22 mouse cellular contexts compared by ENCODE assay signal in genomic region chr11:72332951-72333667, GRCm38 (mm10). TPM values are rescaled to one million over a fixed set of nuclear protein-coding genes. Genes with fewer than 3 reads are reported as not detected.
DNase-seq lines count a peak whose midpoint lies in the region; ATAC-seq and TF ChIP-seq lines count a peak whose summit lies in the region.
"Had no signal": no experiment of that assay in that cellular context is flagged by ENCODE, and none has a peak within 500 bp of the region (broad histone marks: within the 10 kb centered on the region; RNA-seq: fewer than 3 reads in every experiment).

No protein-coding gene starts in this region.

- H3K4me1 ChIP-seq in forebrain, postnatal 0 days (ENCODE audit: insufficient read depth), result no peaks in the 10 kb centered on the region
- 0 out of 2 replicates have a peak, but pooled peaks cover 1% of the 10 kb centered on the region for H3K4me1 ChIP-seq in forebrain, embryonic 14.5 days (ENCODE audit: control insufficient read depth, insufficient read depth, low read length)

- H3K79me2 ChIP-seq in C2C12 (ENCODE audit: control insufficient read depth, insufficient read depth), result no peaks in the 10 kb centered on the region
- H3K79me2 ChIP-seq in myocyte (ENCODE audit: control insufficient read depth, insufficient read depth), result no peaks in the 10 kb centered on the region

- H3K27ac ChIP-seq in forebrain, postnatal 0 days (ENCODE audit: low read depth, low read length), result no peak overlapping the region
- no peak overlapping the region for H3K27ac ChIP-seq in forebrain, embryonic 14.5 days (ENCODE audit: low read depth, low read length)
- H3K27ac ChIP-seq in left cerebral cortex, adult 2 months, result no peak overlapping the region
- H3K27ac ChIP-seq: forebrain, embryonic 15.5 days; lung, embryonic 15.5 days had no signal

- H3K4me3 ChIP-seq in forebrain, postnatal 0 days (ENCODE audit: low read depth, low read length), result no peak overlapping the region
- H3K4me3 ChIP-seq in forebrain, embryonic 14.5 days (ENCODE audit: low read depth, low read length), result no peak overlapping the region
- no peak overlapping the region for H3K4me3 ChIP-seq in left cerebral cortex, adult 2 months
- no peak overlapping the region for H3K4me3 ChIP-seq in C2C12 (ENCODE audit: insufficient read depth, poor library complexity, severe bottlenecking)
- H3K4me3 ChIP-seq in myocyte, result no peak overlapping the region
- H3K4me3 ChIP-seq: forebrain, embryonic 15.5 days; lung, embryonic 15.5 days had no signal

- intact Hi-C loops in left cerebral cortex, adult 2 months (cut with DNase I), result no loop called here
- intact Hi-C loops in left cerebral cortex, postnatal 10 days (cut with DNase I), result no loop called here

- ATAC-seq in forebrain, postnatal 0 days, result no peak
- no peak for ATAC-seq in forebrain, embryonic 14.5 days
- ATAC-seq: forebrain, embryonic 15.5 days; hindbrain, embryonic 16.5 days had no signal

- 81% methylated on average over 9 of the region's 9 CpGs for WGBS in forebrain, postnatal 0 days
- 88% methylated on average over 9 of the region's 9 CpGs for WGBS in forebrain, embryonic 14.5 days

- TF ChIP-seq POLR2A in myocyte (IDR thresholded peaks at IDR 0.05; ENCODE audit: insufficient read length, low read depth), result no peak

- TF ChIP-seq CTCF in forebrain, postnatal 0 days (IDR thresholded peaks at IDR 0.05; ENCODE audit: low read depth), result no peak
- TF ChIP-seq CTCF in left cerebral cortex, adult 2 months (IDR thresholded peaks at IDR 0.05), result no peak
- no peak for TF ChIP-seq CTCF in C2C12 (IDR thresholded peaks at IDR 0.05; ENCODE audit: control insufficient read depth, insufficient read depth, insufficient read length)

- H3K4me2 ChIP-seq in forebrain, postnatal 0 days (ENCODE audit: low read depth), result no peak overlapping the region
- no peak overlapping the region for H3K4me2 ChIP-seq in forebrain, embryonic 14.5 days (ENCODE audit: low read length)
- H3K4me2 ChIP-seq in myocyte (ENCODE audit: low read depth), result peak overlapping the region; percentile 63
- H3K4me2 ChIP-seq: forebrain, embryonic 15.5 days; lung, embryonic 15.5 days had no signal

- H3K9ac ChIP-seq in forebrain, postnatal 0 days, result no peak overlapping the region
- no peak overlapping the region for H3K9ac ChIP-seq in forebrain, embryonic 14.5 days (ENCODE audit: low read length)
- H3K9ac ChIP-seq: forebrain, embryonic 15.5 days; lung, embryonic 15.5 days had no signal

- DNase-seq in forebrain, postnatal 0 days, result peak; percentile 21
- no peak for DNase-seq in forebrain, embryonic 14.5 days (ENCODE audit: low spot score)
- peak; percentile 18 to 43 for DNase-seq in left cerebral cortex, adult 2 months (ENCODE audit: extremely low spot score in 1 of 2, low spot score in 2 of 2)
- no peak for DNase-seq in left cerebral cortex, postnatal 10 days (ENCODE audit: extremely low spot score in 1 of 2, low spot score in 2 of 2)
- DNase-seq in c-Kit-positive CD71-positive TER-119-positive erythroid progenitor cells, embryonic 14.5 days (ENCODE audit: low spot score), result no peak
- no peak for DNase-seq in gastrocnemius, adult 18-20 months (ENCODE audit: low spot score)
- DNase-seq: adrenal gland, postnatal 36 days; kidney, adult 18-20 months; spleen, adult 18-20 months; thymus, postnatal 36 days had no signal

- H3K79me3 ChIP-seq in C2C12 (ENCODE audit: low read depth), result no peaks in the 10 kb centered on the region

- H3K9me3 ChIP-seq in forebrain, postnatal 0 days (ENCODE audit: low read length), result no peaks in the 10 kb centered on the region
- no peaks in the 10 kb centered on the region for H3K9me3 ChIP-seq in forebrain, embryonic 14.5 days (replicated peaks; ENCODE audit: control insufficient read depth, low read length)
- H3K9me3 ChIP-seq: forebrain, embryonic 15.5 days; lung, embryonic 15.5 days had no signal

- H3ac ChIP-seq in C2C12 (ENCODE audit: control insufficient read depth, insufficient read length, low read depth), result no peak overlapping the region
- H3ac ChIP-seq in myocyte (ENCODE audit: control insufficient read depth, insufficient read length), result no peak overlapping the region

- no peaks in the 10 kb centered on the region for H3K36me3 ChIP-seq in forebrain, postnatal 0 days (ENCODE audit: insufficient read depth)
- no peaks in the 10 kb centered on the region for H3K36me3 ChIP-seq in forebrain, embryonic 14.5 days (ENCODE audit: control insufficient read depth, insufficient read depth, low read length)
- H3K36me3 ChIP-seq in C2C12 (ENCODE audit: control insufficient read depth, insufficient read depth) (no peaks in the 10 kb centered on the region), myocyte (ENCODE audit: control insufficient read depth, insufficient read depth) (no peaks in the 10 kb centered on the region)
- H3K36me3 ChIP-seq: forebrain, embryonic 15.5 days; lung, embryonic 15.5 days had no signal

- no peaks in the 10 kb centered on the region for H3K27me3 ChIP-seq in forebrain, postnatal 0 days (ENCODE audit: insufficient read depth, low read length)
- H3K27me3 ChIP-seq in forebrain, embryonic 14.5 days (replicated peaks; ENCODE audit: control insufficient read depth, insufficient read depth, low read length), result no peaks in the 10 kb centered on the region
- H3K27me3 ChIP-seq in C2C12 (ENCODE audit: control insufficient read depth, insufficient read depth, insufficient read length) (no peaks in the 10 kb centered on the region), myocyte (ENCODE audit: control insufficient read depth, insufficient read depth, insufficient read length) (no peaks in the 10 kb centered on the region)
- H3K27me3 ChIP-seq: forebrain, embryonic 15.5 days; lung, embryonic 15.5 days had no signal

TF ChIP-seq in C2C12, 6 proteins besides CTCF, POLR2A, EP300 and RAD21:
- no peak for TF ChIP-seq MYOG (IDR thresholded peaks at IDR 0.05; ENCODE audit: control insufficient read depth, extremely low read depth, insufficient read length)
- TF ChIP-seq MAX (IDR thresholded peaks at IDR 0.05), result no peak
- TF ChIP-seq CEBPB (IDR thresholded peaks at IDR 0.05; ENCODE audit: low read depth), result peak; percentile 11
- TF ChIP-seq USF1 (IDR thresholded peaks at IDR 0.05; ENCODE audit: low read depth), result no peak
- TF ChIP-seq FOSL1 (IDR thresholded peaks at IDR 0.05; ENCODE audit: insufficient read depth, low read length, poor library complexity, severe bottlenecking), result no peak
- peak; percentile 37 for TF ChIP-seq MYOD1 (IDR thresholded peaks at IDR 0.05; ENCODE audit: control insufficient read depth, insufficient read length, low read depth)

TF ChIP-seq in myocyte, 11 proteins besides CTCF, POLR2A, EP300 and RAD21:
- TF ChIP-seq MYOD1 (IDR thresholded peaks at IDR 0.05; ENCODE audit: control insufficient read depth in 1 of 3, insufficient read length in 2 of 3, low read depth in 2 of 3), result peak in 2 of 3 experiments; percentile 37 to 56
- TF ChIP-seq E2F4 (IDR thresholded peaks at IDR 0.05; ENCODE audit: insufficient read depth), result no peak
- 0 out of 2 replicates have a peak, but pooled peaks have one; percentile 17 for TF ChIP-seq CEBPB (IDR thresholded peaks at IDR 0.05; ENCODE audit: insufficient read depth, poor library complexity, severe bottlenecking)
- TF ChIP-seq MYOG (IDR thresholded peaks at IDR 0.05; ENCODE audit: control insufficient read depth in 1 of 3, insufficient read depth in 1 of 3, insufficient read length in 2 of 3, low read depth in 2 of 3), result peak in 2 of 3 experiments; percentile 5 to 56
- no peak for TF ChIP-seq USF1 (IDR thresholded peaks at IDR 0.05; ENCODE audit: low read depth)
- TF ChIP-seq TCF12 (IDR thresholded peaks at IDR 0.05; ENCODE audit: insufficient read depth, poor library complexity, severe bottlenecking), result no peak
TF ChIP-seq in myocyte: peak in this region for 3.

RNA-seq across cellular contexts. Expression of gene Fbxo39, which starts 18.9 kb away (rescaled TPM):
- not detected in 2 replicates for total RNA-seq in forebrain, postnatal 0 days (2014; rRNA removed)
- polyA plus RNA-seq in forebrain, postnatal 0 days (2015; fragmentation: Nextera tagmentation; extraction: Ambion mirVana), result not detected in 2 replicates
- polyA plus RNA-seq in forebrain, embryonic 14.5 days (2014; fragmentation: Nextera tagmentation; extraction: Ambion mirVana), result not detected in 2 replicates
- not detected for total RNA-seq in left cerebral cortex, adult 2 months (2021)
- not detected for total RNA-seq in left cerebral cortex, postnatal 10 days (2021)
- not detected for polyA plus RNA-seq in C2C12 (2012; fragmentation: generic; extraction: Trizol)
- polyA plus RNA-seq in myocyte (2012; fragmentation: generic; extraction: Trizol), result 0.02 TPM
- total RNA-seq in gastrocnemius, adult 18-20 months (2021), result not detected
- total RNA-seq: adrenal gland, postnatal 36 days; granulocyte monocyte progenitor cell, adult 5-6 weeks; liver, adult 2 months; MEL had no signal
- polyA plus RNA-seq: cortical plate, adult 2 months; forebrain, embryonic 15.5 days; heart, postnatal 0 days; hindbrain, embryonic 16.5 days; large intestine, adult 2 months; liver, adult 2 months; lung, embryonic 15.5 days; stomach, embryonic 16.5 days had no signal

RNA-seq across cellular contexts. Expression of gene Tekt1, which starts 29.1 kb away (rescaled TPM):
- 10.5 and 13.1 TPM in 2 replicates for total RNA-seq in forebrain, postnatal 0 days (2014; rRNA removed)
- polyA plus RNA-seq in forebrain, postnatal 0 days (2015; fragmentation: Nextera tagmentation; extraction: Ambion mirVana), result 8.6 and 12.4 TPM in 2 replicates
- polyA plus RNA-seq in forebrain, embryonic 14.5 days (2014; fragmentation: Nextera tagmentation; extraction: Ambion mirVana), result 10.4 and 10.5 TPM in 2 replicates
- 1 to 10 TPM; 2.3 to 3.6 TPM for total RNA-seq in left cerebral cortex, adult 2 months (2021)
- 1 to 10 TPM in 1 of 2 experiments, under 1 TPM in 1; 0.99 to 1.2 TPM for total RNA-seq in left cerebral cortex, postnatal 10 days (2021)
- not detected for polyA plus RNA-seq in C2C12 (2012; fragmentation: generic; extraction: Trizol)
- polyA plus RNA-seq in myocyte (2012; fragmentation: generic; extraction: Trizol), result not detected
- 1 to 10 TPM; 1.6 to 3.4 TPM for total RNA-seq in gastrocnemius, adult 18-20 months (2021)
- total RNA-seq: liver, adult 2 months; MEL had no signal
- polyA plus RNA-seq: large intestine, adult 2 months; liver, adult 2 months had no signal

RNA-seq across cellular contexts. Expression of gene Xaf1, which starts 31.7 kb away (rescaled TPM):
- 0.77 and 3.1 TPM in 2 replicates for total RNA-seq in forebrain, postnatal 0 days (2014; rRNA removed)
- polyA plus RNA-seq in forebrain, postnatal 0 days (2015; fragmentation: Nextera tagmentation; extraction: Ambion mirVana), result 4.3 and 4.8 TPM in 2 replicates
- 1.1 TPM in 2 replicates for polyA plus RNA-seq in forebrain, embryonic 14.5 days (2014; fragmentation: Nextera tagmentation; extraction: Ambion mirVana)
- total RNA-seq in left cerebral cortex, adult 2 months (2021), result 1 to 10 TPM; 3.8 to 5.2 TPM
- 1 to 10 TPM; 1.3 to 1.4 TPM for total RNA-seq in left cerebral cortex, postnatal 10 days (2021)
- polyA plus RNA-seq in C2C12 (2012; fragmentation: generic; extraction: Trizol), result 1.2 TPM
- 5.9 TPM for polyA plus RNA-seq in myocyte (2012; fragmentation: generic; extraction: Trizol)
- total RNA-seq in gastrocnemius, adult 18-20 months (2021), result 1 to 10 TPM; 2.3 to 2.8 TPM

Comparison
In these comparisons a context has a peak if more than half of its experiments do, and no peak if none do; other contexts are left out.
1. DNase-seq: peak in forebrain, postnatal 0 days (single experiment) and left cerebral cortex, adult 2 months (2 of 2); none in forebrain, embryonic 14.5 days (single experiment), left cerebral cortex, postnatal 10 days (0 of 2), c-Kit-positive CD71-positive TER-119-positive erythroid progenitor cells, embryonic 14.5 days (single experiment) and gastrocnemius, adult 18-20 months (single experiment).